Mouse (Mus musculus) kidney, adult 8-10 months (tissue): ENCODE data around the gene Cap1.
"Not testable (repeated sequence)": the region's sequence is repeated elsewhere in the genome, so short reads cannot be mapped to it uniquely, and the experiment has no call there.

Experiments used
- DNase-seq, 2 experiments: peaks; one replicate each; pipeline ENCODE4 v3.0.0; 2022

The Cap1 gene

GRCm38 (mm10) chr4:122836403-122836775 lies 49.5 kb downstream of the Cap1 start:
- DNase-seq = no peak

DNA sequence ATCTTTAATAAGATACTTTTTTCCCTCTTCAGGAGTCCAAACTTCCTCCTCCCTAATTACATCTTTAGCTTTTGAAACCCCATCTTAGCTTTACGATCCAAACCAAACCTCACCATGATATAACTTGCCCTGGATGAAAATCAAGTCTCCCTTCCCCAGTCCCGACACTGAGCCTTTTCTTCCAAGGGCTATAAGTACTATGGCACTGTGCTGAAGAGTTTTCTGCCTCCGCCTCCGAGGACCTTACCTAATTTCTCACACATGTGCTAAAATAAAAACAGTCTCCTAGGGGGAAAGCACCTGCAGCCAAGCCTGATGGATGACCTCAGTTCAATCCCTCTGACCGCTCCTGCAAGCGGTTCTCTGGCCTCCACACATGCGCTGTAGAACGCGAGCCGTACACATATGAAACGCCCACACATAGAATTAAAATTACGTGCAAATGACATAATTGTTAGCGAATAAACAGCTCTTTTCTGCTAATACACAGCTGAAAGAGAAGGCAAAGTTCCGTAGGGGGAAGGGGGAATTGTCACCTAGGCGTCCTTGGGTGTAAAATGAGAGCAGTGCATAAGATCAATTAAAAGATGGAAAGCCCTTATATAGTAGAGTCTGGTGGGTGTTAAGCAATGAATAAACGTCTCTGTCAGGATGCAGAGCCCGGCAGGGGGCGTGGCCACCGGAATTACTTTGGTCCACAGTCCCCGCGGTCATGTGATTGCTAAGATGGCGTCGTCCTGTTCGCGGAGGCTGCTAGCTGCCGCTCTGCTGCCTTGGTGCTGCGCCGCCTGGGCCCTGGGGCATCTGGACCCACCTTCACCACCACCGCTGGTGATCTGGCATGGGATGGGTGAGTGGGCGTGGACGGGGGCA lies 50.1 kb downstream of the Cap1 start, which contains the start of gene Ppt1:
Ppt1 (plus strand) TSS at position 713 of the 873 bp plus-strand sequence.
- DNase-seq = peak; percentile 78 to 90

GRCm38 (mm10) chr4:122831888-122832287 lies 54.0 kb downstream of the Cap1 start:
- DNase-seq = no peak

DNA sequence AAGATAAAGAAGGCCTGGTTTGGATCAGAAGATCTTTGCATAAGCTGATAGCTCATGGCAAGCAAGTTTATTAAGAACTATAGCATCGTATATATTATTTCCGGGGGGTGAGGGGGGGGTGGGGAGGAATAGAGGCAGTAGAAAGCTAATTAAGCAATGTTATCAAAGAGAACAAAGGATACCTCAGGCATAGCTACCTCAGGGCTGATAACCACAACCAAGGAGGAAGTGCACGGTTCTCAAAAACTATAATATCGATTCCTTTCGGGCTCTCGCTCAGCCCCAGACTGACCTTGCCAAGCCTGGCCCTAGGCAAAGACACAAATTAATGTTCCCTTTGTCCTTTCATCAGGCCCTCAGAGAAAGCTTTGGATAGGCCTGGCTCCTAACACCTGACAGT lies 56.5 kb downstream of the Cap1 start:
- DNase-seq = no peak

DNA sequence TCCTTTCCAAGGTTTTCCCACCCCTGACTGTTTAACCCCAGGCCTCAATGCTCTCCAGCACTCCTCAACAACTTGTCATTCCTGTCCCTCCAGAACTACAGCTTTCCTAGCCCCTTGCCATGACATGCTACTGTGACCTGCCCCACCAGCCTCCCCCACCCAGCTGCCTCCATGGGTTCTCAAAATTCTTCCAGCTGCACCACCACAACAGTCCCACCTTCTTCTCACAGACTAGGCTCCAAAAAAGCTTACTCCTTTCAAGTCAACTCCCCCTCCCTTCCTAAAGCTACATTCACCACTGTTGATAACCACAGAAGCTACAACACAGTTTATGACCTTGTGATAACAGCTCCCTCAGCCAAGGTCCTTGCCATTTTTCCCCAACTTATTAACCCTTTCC lies 58.2 kb downstream of the Cap1 start:
- no peak for DNase-seq

DNA sequence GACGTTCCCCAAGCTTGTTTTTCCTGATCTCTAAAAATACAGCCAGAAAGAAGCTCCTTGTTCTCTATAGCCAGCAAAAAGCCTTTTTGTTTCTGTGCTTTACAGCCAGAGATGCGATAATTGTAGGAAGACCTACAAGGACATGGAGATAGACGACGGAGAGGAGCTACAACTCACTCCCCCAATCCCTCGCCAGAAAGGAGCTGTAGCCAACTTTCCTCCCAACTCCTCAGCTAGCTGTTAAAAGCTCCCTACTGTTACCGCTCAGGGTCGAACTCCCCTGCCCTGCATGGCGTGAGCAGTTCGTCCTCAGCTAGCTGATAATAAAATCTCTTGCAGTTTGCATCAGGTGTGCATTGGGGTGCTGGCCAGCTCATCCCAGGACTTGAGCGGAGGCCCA lies 64.9 kb downstream of the Cap1 start:
- DNase-seq = not testable (repeated sequence)

- DNase-seq = no peak
Observed at GRCm38 (mm10) chr4:122816202-122816601, 69.7 kb downstream of the Cap1 start.

DNA sequence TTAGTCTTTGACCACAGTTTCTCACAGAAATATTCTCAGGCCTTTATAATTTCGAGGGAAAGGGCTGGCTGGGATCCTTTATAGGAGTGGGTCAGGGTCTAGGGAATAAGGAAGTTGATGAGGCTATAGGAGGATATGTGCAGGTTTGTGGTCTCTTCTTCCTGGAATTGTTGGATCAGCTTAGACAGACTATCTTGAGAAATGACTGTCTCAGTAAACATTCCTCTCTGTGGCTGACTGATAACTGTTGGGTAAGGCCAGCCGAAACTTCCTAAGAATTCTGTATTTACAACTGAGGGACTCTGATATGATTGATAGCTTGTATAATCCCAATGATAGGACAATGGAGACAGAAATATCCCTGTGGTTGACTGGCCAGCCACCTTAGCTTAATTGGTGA lies 74.0 kb downstream of the Cap1 start:
- no peak for DNase-seq

GRCm38 (mm10) chr4:122811180-122811579 lies 74.7 kb downstream of the Cap1 start:
- DNase-seq = no peak
